Mouse (Mus musculus): ENCODE results near the gene Abhd16b. TPM values are rescaled to one million over a fixed set of nuclear protein-coding genes. Genes with fewer than 3 reads are reported as not detected.
"Not testable (repeated sequence)": the region's sequence is repeated elsewhere in the genome, so short reads cannot be mapped to it uniquely, and the experiment has no call there.

The Abhd16b gene
- polyA plus RNA-seq, 1 experiment from 2014 or later: not detected

DNA sequence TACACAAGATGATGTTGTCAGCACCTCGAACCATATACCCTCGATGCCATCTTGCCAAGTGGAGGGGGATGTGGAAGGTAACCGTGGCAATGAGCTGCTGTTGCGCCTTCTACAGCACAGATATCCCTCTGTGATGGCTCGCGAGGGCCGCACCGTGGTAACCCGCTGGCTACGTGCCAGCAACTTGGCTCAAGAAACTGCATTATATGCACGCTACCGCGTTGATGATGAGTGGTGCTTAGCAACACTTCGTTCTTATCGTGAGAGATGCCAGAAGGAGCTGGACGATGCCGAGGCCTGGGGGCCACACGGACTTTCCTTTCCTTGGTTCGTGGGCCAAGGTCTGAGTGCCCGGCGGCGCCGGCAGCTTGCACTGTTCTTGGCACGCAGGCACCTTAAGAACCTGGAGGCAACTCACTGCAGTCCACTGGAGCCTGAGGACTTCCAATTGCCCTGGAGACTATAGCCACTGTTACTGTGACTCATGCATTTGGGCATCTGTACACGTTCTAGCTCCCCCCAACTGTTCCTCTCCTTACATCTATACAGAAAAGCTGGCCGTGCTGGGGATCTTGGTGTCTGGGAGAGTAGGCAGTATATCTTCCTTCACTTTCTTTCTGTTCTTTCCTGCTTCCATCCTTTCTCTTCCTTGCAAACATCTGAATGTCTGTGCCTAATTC, 1.4 kb downstream of the Abhd16b start:
- Histone ChIP-seq H3K9ac (no peak overlapping the region), H3K4me1 (peaks cover 19% of the 10 kb centered on the region), H3K27ac (no peak overlapping the region), H3K27me3 (no peaks in the 10 kb centered on the region), H3K4me2 (no peak overlapping the region), H3K4me3 (replicated peaks) (no peak overlapping the region), H3K9me3 (no peaks in the 10 kb centered on the region), H3K36me3 (replicated peaks) (no peaks in the 10 kb centered on the region)
- WGBS: 80% methylated on average over 26 of the region's 26 CpGs
- no peak for ATAC-seq (ENCODE audit: low FRiP score)

DNA sequence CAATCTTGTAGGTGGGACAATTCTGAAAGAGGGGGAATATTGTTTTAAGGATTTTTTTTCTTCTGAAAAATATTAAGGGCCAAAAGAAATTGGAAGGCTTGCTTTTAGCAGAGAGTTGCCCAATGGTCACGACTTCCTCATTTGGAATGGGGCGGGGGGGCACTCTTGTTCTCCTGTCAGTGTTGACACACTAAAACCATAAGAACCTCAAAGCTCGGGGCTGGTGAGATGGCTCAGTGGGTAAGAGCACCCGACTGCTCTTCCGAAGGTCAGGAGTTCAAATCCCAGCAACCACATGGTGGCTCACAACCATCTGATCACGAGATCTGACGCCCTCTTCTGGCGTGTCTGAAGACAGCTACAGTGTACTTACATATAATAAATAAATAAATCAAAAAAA, 2.8 kb downstream of the Abhd16b start:
- 64% methylated on average over 8 of the region's 8 CpGs for WGBS
- H3K4me2 ChIP-seq; H3K4me3 ChIP-seq (replicated peaks); H3K27ac ChIP-seq; H3K9me3 ChIP-seq; ATAC-seq (ENCODE audit: low FRiP score); H3K9ac ChIP-seq; H3K27me3 ChIP-seq: not testable (repeated sequence)
- Histone ChIP-seq H3K36me3 (replicated peaks) (peaks cover 12% of the 10 kb centered on the region), H3K4me1 (peaks cover 19% of the 10 kb centered on the region)

DNA sequence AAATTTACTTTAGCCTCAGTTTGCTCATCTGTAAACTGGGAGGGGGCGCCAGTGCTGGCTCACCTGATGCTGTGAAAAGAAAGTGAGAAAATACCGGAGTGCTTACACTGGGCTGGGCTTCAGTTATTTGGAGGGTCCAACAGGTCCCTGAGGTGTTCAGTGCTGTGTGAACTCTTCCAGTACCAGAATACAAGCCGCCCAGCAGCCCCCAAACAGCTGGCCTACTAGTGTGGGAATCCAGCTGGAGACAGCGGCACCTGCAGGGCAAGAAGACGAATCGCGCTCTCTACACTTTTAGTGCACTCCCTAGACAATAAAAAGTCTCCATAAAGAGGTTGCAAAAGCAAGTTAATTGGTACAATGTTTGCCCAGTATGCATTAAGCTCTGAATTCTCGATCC, 3.3 kb downstream of the Abhd16b start:
- Histone ChIP-seq H3K4me3 (replicated peaks) (peak overlapping the region; percentile 93), H3K27ac (peak overlapping the region; percentile 78), H3K27me3 (no peaks in the 10 kb centered on the region), H3K9me3 (no peaks in the 10 kb centered on the region), H3K4me1 (peaks cover 19% of the 10 kb centered on the region), H3K9ac (peak overlapping the region; percentile 56), H3K36me3 (replicated peaks) (peaks cover 16% of the 10 kb centered on the region), H3K4me2 (peak overlapping the region; percentile 77)
- ATAC-seq (ENCODE audit: low FRiP score): peak; percentile 54
- 14% methylated on average over 8 of the region's 8 CpGs for WGBS

- WGBS: under 1% methylated on average over 46 of the region's 46 CpGs
- Histone ChIP-seq H3K9ac (peak within 1 kb of the TSS; percentile 93), H3K27me3 (no peaks in the 10 kb centered on the region), H3K9me3 (no peaks in the 10 kb centered on the region), H3K4me1 (peaks cover 19% of the 10 kb centered on the region), H3K4me3 (replicated peaks) (peak within 1 kb of the TSS; percentile 93), H3K4me2 (peak within 1 kb of the TSS; percentile 98), H3K27ac (peak within 1 kb of the TSS; percentile 87), H3K36me3 (replicated peaks) (peaks cover 23% of the 10 kb centered on the region)
- peak; percentile 99 for ATAC-seq (ENCODE audit: low FRiP score)
Measured at GRCm38 (mm10) chr2:181496831-181497547, 4.0 kb downstream of the Abhd16b start, which contains the start of gene Tpd52l2. Gene Tpd52l2, plus strand, starts transcription at chr2:181497142.

DNA sequence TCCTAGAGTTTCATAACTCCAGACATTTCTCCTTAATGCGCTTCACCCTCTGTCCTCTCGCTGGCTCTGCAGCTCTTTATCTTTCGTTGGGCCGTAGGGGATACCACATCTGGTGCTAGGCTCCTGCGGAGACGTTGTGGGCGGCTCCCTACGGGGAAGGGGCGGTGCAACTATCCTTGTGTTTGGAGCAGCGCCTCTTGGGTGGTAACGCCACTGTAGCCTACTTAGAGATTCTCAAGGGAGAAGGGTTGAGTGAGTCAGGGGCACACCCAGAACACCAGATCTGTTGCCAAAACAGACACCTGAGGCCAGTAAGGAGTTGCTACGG, 4.5 kb downstream of the Abhd16b start:
- peak overlapping the region; percentile 98 for H3K4me2 ChIP-seq
- 2% methylated on average over 12 of the region's 12 CpGs for WGBS
- H3K27me3 ChIP-seq: no peaks in the 10 kb centered on the region
- peak overlapping the region; percentile 93 for H3K4me3 ChIP-seq (replicated peaks)
- ATAC-seq (ENCODE audit: low FRiP score): peak; percentile 27
- no peaks in the 10 kb centered on the region for H3K9me3 ChIP-seq
- H3K9ac ChIP-seq: peak overlapping the region; percentile 93
- peaks cover 19% of the 10 kb centered on the region for H3K4me1 ChIP-seq
- peaks cover 28% of the 10 kb centered on the region for H3K36me3 ChIP-seq (replicated peaks)
- peak overlapping the region; percentile 87 for H3K27ac ChIP-seq

DNA sequence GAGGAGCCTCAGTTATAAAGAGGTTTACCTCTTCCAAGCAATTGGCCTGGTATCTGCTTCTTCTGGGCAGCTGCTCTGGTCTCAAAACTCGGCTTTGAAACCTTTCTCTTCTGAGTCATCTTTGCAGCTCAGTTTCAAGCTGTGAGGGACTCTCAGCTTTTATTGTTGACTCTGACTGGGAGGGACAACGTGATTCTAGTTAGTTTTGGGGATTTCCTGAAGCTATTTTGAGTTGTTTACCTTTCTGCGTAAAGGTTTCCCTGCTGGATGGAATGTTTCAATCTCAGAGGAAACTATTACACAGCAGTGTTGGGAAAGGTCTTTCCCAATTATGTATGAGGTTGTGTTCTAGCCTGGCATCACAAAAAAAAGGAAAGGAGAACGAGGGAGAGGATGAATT, 5.6 kb downstream of the Abhd16b start:
- Histone ChIP-seq H3K9ac (no peak overlapping the region), H3K4me1 (peaks cover 19% of the 10 kb centered on the region), H3K27me3 (no peaks in the 10 kb centered on the region), H3K9me3 (no peaks in the 10 kb centered on the region), H3K4me2 (no peak overlapping the region), H3K4me3 (replicated peaks) (no peak overlapping the region), H3K36me3 (replicated peaks) (peaks cover 34% of the 10 kb centered on the region), H3K27ac (no peak overlapping the region)
- 79% methylated on average over 4 of the region's 4 CpGs for WGBS
- no peak for ATAC-seq (ENCODE audit: low FRiP score)

DNA sequence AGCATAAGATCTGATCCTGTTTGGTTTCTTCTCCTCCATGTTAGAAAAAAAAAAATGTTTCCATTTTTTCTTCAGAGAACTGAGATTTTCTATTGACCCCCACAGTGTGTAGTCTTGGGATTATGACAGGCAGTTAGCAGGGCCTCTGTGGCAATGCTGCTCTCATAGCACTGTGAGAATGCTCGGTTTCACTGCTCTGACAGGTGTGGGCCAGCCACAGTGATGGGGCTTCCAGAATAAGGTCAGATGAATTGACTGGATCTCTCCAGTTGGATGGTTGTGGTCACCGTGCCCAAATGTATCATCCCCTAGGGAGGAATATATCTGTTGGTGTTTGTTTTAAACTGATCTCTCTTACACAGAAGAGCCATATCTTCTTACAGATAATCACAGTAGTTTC, 16.2 kb downstream of the Abhd16b start:
- Histone ChIP-seq H3K9me3 (no peaks in the 10 kb centered on the region), H3K4me2 (no peak overlapping the region), H3K9ac (no peak overlapping the region), H3K4me1 (no peaks in the 10 kb centered on the region), H3K36me3 (replicated peaks) (peaks cover 82% of the 10 kb centered on the region), H3K27me3 (no peaks in the 10 kb centered on the region), H3K27ac (no peak overlapping the region), H3K4me3 (replicated peaks) (no peak overlapping the region)
- 90% methylated on average over 2 of the region's 2 CpGs for WGBS
- no peak for ATAC-seq (ENCODE audit: low FRiP score)

DNA sequence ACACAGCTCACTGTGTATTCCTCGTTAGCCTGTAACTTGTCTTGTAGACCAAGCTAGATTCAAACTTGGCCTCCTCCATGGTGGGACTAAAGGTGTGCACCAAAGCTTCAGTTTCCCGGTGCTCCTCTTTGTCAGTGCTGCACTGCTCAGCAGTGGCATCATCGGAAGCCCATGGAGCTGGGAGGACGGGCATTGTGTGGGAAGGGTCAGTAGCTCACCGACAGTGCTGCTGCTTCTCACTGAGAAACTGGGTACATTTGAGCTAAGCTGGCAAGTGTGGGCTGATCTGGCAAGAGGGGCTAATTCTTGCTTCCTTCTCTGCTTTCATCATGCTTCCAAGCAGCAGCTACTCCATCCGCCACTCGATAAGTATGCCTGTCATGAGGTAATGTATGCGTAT, 18.2 kb downstream of the Abhd16b start:
- Histone ChIP-seq H3K9ac (no peak overlapping the region), H3K4me2 (no peak overlapping the region), H3K9me3 (no peaks in the 10 kb centered on the region), H3K36me3 (replicated peaks) (peaks cover 89% of the 10 kb centered on the region), H3K27ac (no peak overlapping the region), H3K4me3 (replicated peaks) (no peak overlapping the region), H3K27me3 (no peaks in the 10 kb centered on the region), H3K4me1 (no peaks in the 10 kb centered on the region)
- WGBS: 94% methylated on average over 8 of the region's 8 CpGs
- ATAC-seq (ENCODE audit: low FRiP score): no peak

- H3K36me3 ChIP-seq (replicated peaks): peaks cover 37% of the 10 kb centered on the region
- H3K4me3 ChIP-seq (replicated peaks): peak overlapping the region; percentile 97
- no peaks in the 10 kb centered on the region for H3K9me3 ChIP-seq
- H3K9ac ChIP-seq: peak overlapping the region; percentile 94
- no peaks in the 10 kb centered on the region for H3K27me3 ChIP-seq
- ATAC-seq (ENCODE audit: low FRiP score): no peak
- peaks cover 28% of the 10 kb centered on the region for H3K4me1 ChIP-seq
- WGBS: 82% methylated on average over 3 of the region's 3 CpGs
- peak overlapping the region; percentile 99 for H3K27ac ChIP-seq
- H3K4me2 ChIP-seq: peak overlapping the region; percentile 64
Measured at GRCm38 (mm10) chr2:181519201-181519600, 26.2 kb downstream of the Abhd16b start.

GRCm38 (mm10) chr2:181520118-181520935, 27.3 kb downstream of the Abhd16b start, which contains the start of gene Dnajc5:
Gene Dnajc5, plus strand, starts transcription at chr2:181520485.
- Histone ChIP-seq H3K4me3 (replicated peaks) (peak within 1 kb of the TSS; percentile 97), H3K4me1 (peaks cover 28% of the 10 kb centered on the region), H3K9ac (peak within 1 kb of the TSS; percentile 94), H3K4me2 (peak within 1 kb of the TSS; percentile 64), H3K27ac (peak within 1 kb of the TSS; percentile 99), H3K27me3 (no peaks in the 10 kb centered on the region), H3K9me3 (no peaks in the 10 kb centered on the region), H3K36me3 (replicated peaks) (peaks cover 25% of the 10 kb centered on the region)
- under 1% methylated on average over 72 of the region's 74 CpGs for WGBS
- peak; percentile 97 for ATAC-seq (ENCODE audit: low FRiP score)

- Histone ChIP-seq H3K27ac (peak overlapping the region; percentile 99), H3K9me3 (no peaks in the 10 kb centered on the region), H3K36me3 (replicated peaks) (peaks cover 22% of the 10 kb centered on the region), H3K4me1 (peaks cover 28% of the 10 kb centered on the region), H3K4me3 (replicated peaks) (peak overlapping the region; percentile 97), H3K4me2 (peak overlapping the region; percentile 64), H3K9ac (peak overlapping the region; percentile 94), H3K27me3 (no peaks in the 10 kb centered on the region)
- 1% methylated on average over 17 of the region's 17 CpGs for WGBS
- no peak for ATAC-seq (ENCODE audit: low FRiP score)
Measured at GRCm38 (mm10) chr2:181520936-181521227, 27.9 kb downstream of the Abhd16b start.

DNA sequence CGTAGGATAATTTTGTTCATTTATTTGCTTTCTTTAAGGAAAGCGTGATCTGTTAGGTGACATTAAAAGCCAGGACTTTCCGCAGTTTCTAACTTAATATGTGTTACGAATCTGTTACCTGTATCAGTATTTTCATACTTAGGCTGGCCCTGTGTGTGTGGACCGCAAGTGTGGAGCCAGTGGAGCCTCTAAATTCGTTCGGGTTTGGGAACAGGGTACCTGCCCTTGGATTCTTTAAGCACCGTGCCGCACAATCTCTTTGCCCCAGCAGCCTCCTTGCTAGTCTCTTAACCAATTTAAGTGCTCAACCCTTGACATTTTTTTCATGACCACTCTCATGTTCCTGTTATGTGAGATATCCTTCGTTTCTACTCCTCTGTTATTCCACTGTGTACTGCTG, 28.5 kb downstream of the Abhd16b start:
- Histone ChIP-seq H3K9ac (peak overlapping the region; percentile 94), H3K36me3 (replicated peaks) (peaks cover 16% of the 10 kb centered on the region), H3K4me3 (replicated peaks) (peak overlapping the region; percentile 97), H3K27me3 (no peaks in the 10 kb centered on the region), H3K4me2 (peak overlapping the region; percentile 64), H3K4me1 (peaks cover 28% of the 10 kb centered on the region), H3K9me3 (no peaks in the 10 kb centered on the region), H3K27ac (no peak overlapping the region)
- ATAC-seq (ENCODE audit: low FRiP score): no peak
- 67% methylated on average over 10 of the region's 10 CpGs for WGBS

Measured in forebrain, embryonic 12.5 days (tissue).